Mouse (Mus musculus): ENCODE data around the gene Zfp62.

DNA sequence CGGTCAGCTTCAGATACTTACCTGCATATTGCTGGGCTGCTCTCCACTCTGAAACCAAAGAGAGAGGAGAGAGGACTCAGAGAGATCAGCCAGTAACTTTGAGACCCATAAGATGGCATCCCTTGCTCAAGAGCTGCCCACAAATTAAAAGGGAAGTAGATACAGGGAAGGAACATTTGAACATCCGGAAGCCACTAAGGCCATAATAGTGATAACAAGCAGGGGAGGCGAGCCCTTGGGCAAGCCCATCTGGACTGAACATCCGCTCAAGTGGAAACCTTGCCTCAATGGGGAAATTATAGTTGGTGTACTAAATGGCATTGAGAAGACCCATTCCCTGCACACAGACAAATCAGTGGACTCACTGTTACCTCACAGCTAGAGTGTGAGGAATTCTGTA, 32.5 kb upstream of the Zfp62 start:
- TF ChIP-seq POLR2A (IDR thresholded peaks at IDR 0.05; ENCODE audit: low read depth, low read length) (no peak), CTCF (IDR thresholded peaks at IDR 0.05; ENCODE audit: extremely low read depth, insufficient read length, insufficient replicate concordance, low read depth, low read length) (no peak)

All from small intestine, adult 2 months (tissue).